Mouse (Mus musculus): ENCODE measurements around the gene Zcchc2. TPM values are rescaled to one million over a fixed set of nuclear protein-coding genes. Genes with fewer than 3 reads are reported as not detected.

Zcchc2 gene
- total and polyA plus RNA-seq, 2 experiments, result 12.2 to 15.3 TPM

- TF ChIP-seq CTCF (IDR thresholded peaks at IDR 0.05; ENCODE audit: low read depth, low read length), result no peak
- TF ChIP-seq POLR2A (IDR thresholded peaks at IDR 0.05; ENCODE audit: extremely low read depth, insufficient read depth, low read length), result no peak
- no peak for DNase-seq (ENCODE audit: extremely low read depth, low read depth, low spot score)
- no peaks in the 10 kb centered on the region for H3K4me1 ChIP-seq (ENCODE audit: control insufficient read depth, insufficient read depth, low read length)
These were observed 75.5 kb downstream of the Zcchc2 start for GRCm38 (mm10) chr1:106065679-106066078.

GRCm38 (mm10) chr1:106067306-106067705 is 77.1 kb downstream of the Zcchc2 start:
- H3K27me3 ChIP-seq (ENCODE audit: control insufficient read depth, insufficient read depth, low read length), result no peaks in the 10 kb centered on the region; the same call in 1 of the 2 replicates
- WGBS, result 86% methylated on average over 6 of the region's 6 CpGs
- TF ChIP-seq POLR2A (IDR thresholded peaks at IDR 0.05; ENCODE audit: extremely low read depth, insufficient read depth, low read length), result no peak
- TF ChIP-seq CTCF (IDR thresholded peaks at IDR 0.05; ENCODE audit: low read depth, low read length), result no peak
- no peak overlapping the region for H3K4me3 ChIP-seq (ENCODE audit: insufficient read depth, low read depth, low read length)
- no peak for DNase-seq (ENCODE audit: extremely low read depth, low read depth, low spot score)
- H3K27ac ChIP-seq (replicated peaks; ENCODE audit: insufficient read depth, low read depth, low read length), result no peak overlapping the region
- H3K4me1 ChIP-seq (ENCODE audit: control insufficient read depth, insufficient read depth, low read length), result no peaks in the 10 kb centered on the region
- H3K9ac ChIP-seq (ENCODE audit: low read depth, low read length), result no peak overlapping the region
- H3K36me3 ChIP-seq (ENCODE audit: control insufficient read depth, insufficient read depth, low read length), result no peaks in the 10 kb centered on the region
- no peaks in the 10 kb centered on the region for H3K79me2 ChIP-seq (ENCODE audit: control insufficient read depth, insufficient read depth, low read length)

More at GRCm38 (mm10) chr1:106065679-106066078, 75.5 kb downstream of the Zcchc2 start:
- Histone ChIP-seq H3K79me2 (ENCODE audit: control insufficient read depth, insufficient read depth, low read length) (no peaks in the 10 kb centered on the region), H3K36me3 (ENCODE audit: control insufficient read depth, insufficient read depth, low read length) (no peaks in the 10 kb centered on the region), H3K27ac (replicated peaks; ENCODE audit: insufficient read depth, low read depth, low read length) (no peak overlapping the region), H3K9ac (ENCODE audit: low read depth, low read length) (no peak overlapping the region), H3K27me3 (ENCODE audit: control insufficient read depth, insufficient read depth, low read length) (no peaks in the 10 kb centered on the region; the same call in 1 of the 2 replicates), H3K4me3 (ENCODE audit: insufficient read depth, low read depth, low read length) (no peak overlapping the region)
- 62% methylated on average over 7 of the region's 7 CpGs for WGBS

GRCm38 (mm10) chr1:106069867-106070543 is 79.8 kb downstream of the Zcchc2 start:
- DNase-seq (ENCODE audit: extremely low read depth, low read depth, low spot score), result no peak
- WGBS, result 63% methylated on average over 7 of the region's 7 CpGs
- Histone ChIP-seq H3K27ac (replicated peaks; ENCODE audit: insufficient read depth, low read depth, low read length) (no peak overlapping the region), H3K4me3 (ENCODE audit: insufficient read depth, low read depth, low read length) (no peak overlapping the region), H3K27me3 (ENCODE audit: control insufficient read depth, insufficient read depth, low read length) (no peaks in the 10 kb centered on the region), H3K9ac (ENCODE audit: low read depth, low read length) (no peak overlapping the region), H3K4me1 (ENCODE audit: control insufficient read depth, insufficient read depth, low read length) (no peaks in the 10 kb centered on the region), H3K79me2 (ENCODE audit: control insufficient read depth, insufficient read depth, low read length) (no peaks in the 10 kb centered on the region), H3K36me3 (ENCODE audit: control insufficient read depth, insufficient read depth, low read length) (no peaks in the 10 kb centered on the region)
- TF ChIP-seq POLR2A (IDR thresholded peaks at IDR 0.05; ENCODE audit: extremely low read depth, insufficient read depth, low read length), result no peak
- TF ChIP-seq CTCF (IDR thresholded peaks at IDR 0.05; ENCODE audit: low read depth, low read length), result no peak

GRCm38 (mm10) chr1:106070814-106071213 is 80.6 kb downstream of the Zcchc2 start:
- Histone ChIP-seq H3K4me3 (ENCODE audit: insufficient read depth, low read depth, low read length) (no peak overlapping the region), H3K27ac (replicated peaks; ENCODE audit: insufficient read depth, low read depth, low read length) (no peak overlapping the region), H3K27me3 (ENCODE audit: control insufficient read depth, insufficient read depth, low read length) (no peaks in the 10 kb centered on the region), H3K9ac (ENCODE audit: low read depth, low read length) (no peak overlapping the region), H3K4me1 (ENCODE audit: control insufficient read depth, insufficient read depth, low read length) (no peaks in the 10 kb centered on the region), H3K36me3 (ENCODE audit: control insufficient read depth, insufficient read depth, low read length) (no peaks in the 10 kb centered on the region), H3K79me2 (ENCODE audit: control insufficient read depth, insufficient read depth, low read length) (no peaks in the 10 kb centered on the region)
- WGBS, result 52% methylated on average over 4 of the region's 4 CpGs
- DNase-seq (ENCODE audit: extremely low read depth, low read depth, low spot score), result no peak
- TF ChIP-seq CTCF (IDR thresholded peaks at IDR 0.05; ENCODE audit: low read depth, low read length) (no peak), POLR2A (IDR thresholded peaks at IDR 0.05; ENCODE audit: extremely low read depth, insufficient read depth, low read length) (no peak)

- no peak overlapping the region for H3K4me3 ChIP-seq (ENCODE audit: insufficient read depth, low read depth, low read length)
- DNase-seq (ENCODE audit: extremely low read depth, low read depth, low spot score), result peak; percentile 42
- TF ChIP-seq CTCF (IDR thresholded peaks at IDR 0.05; ENCODE audit: low read depth, low read length) (peak; percentile 61), POLR2A (IDR thresholded peaks at IDR 0.05; ENCODE audit: extremely low read depth, insufficient read depth, low read length) (no peak)
- H3K27me3 ChIP-seq (ENCODE audit: control insufficient read depth, insufficient read depth, low read length), result no peaks in the 10 kb centered on the region
- H3K27ac ChIP-seq (replicated peaks; ENCODE audit: insufficient read depth, low read depth, low read length), result no peak overlapping the region
- no peaks in the 10 kb centered on the region for H3K36me3 ChIP-seq (ENCODE audit: control insufficient read depth, insufficient read depth, low read length)
- no peaks in the 10 kb centered on the region for H3K79me2 ChIP-seq (ENCODE audit: control insufficient read depth, insufficient read depth, low read length)
- H3K9ac ChIP-seq (ENCODE audit: low read depth, low read length), result no peak overlapping the region
- WGBS, result 20% methylated on average over 9 of the region's 9 CpGs
- no peaks in the 10 kb centered on the region for H3K4me1 ChIP-seq (ENCODE audit: control insufficient read depth, insufficient read depth, low read length)
These were observed 81.2 kb downstream of the Zcchc2 start for GRCm38 (mm10) chr1:106071237-106072070.
